ENCODE assay signal across 33 mouse cellular contexts in the genomic region with DNA sequence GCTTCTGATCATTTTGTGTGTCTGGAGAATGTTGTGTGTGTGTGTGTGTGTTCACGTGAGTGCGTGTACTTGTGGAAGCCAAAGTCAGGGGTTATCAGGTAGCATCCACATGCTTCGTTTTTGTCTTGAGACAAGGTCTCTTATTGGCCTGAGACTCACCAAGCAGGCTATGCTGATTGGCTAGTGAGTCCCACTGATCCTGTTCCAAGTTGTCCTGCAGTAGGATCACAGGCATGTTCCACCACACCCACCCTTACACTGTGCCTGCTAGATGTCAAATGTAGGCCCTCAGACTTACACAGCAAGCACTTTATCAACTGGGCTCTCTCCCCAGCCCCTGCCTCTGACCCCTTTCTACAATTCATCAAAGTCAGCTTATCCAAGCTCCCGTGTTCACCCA. TPM values are rescaled to one million over a fixed set of nuclear protein-coding genes. Genes with fewer than 3 reads are reported as not detected.
A peak's percentile ranks its signal among the peaks of the same experiment; 100 is the strongest.
DNase-seq lines count a peak whose midpoint lies in the region; ATAC-seq lines count a peak whose summit lies in the region.
"Had no signal": no experiment of that assay in that cellular context is flagged by ENCODE, and none has a peak within 500 bp of the region (broad histone marks: within the 10 kb centered on the region; RNA-seq: fewer than 3 reads in every experiment).

No protein-coding gene starts in this region.

- 0 out of 2 replicates have a peak overlapping the region, but pooled peaks have one; percentile 20 for H3K27ac ChIP-seq in forebrain, embryonic 16.5 days (ENCODE audit: low read length)
- no peak overlapping the region for H3K27ac ChIP-seq in forebrain, embryonic 15.5 days (replicated peaks)
- H3K27ac ChIP-seq in liver, embryonic 13.5 days: peak overlapping the region; percentile 86
- H3K27ac ChIP-seq: embryonic facial prominence, embryonic 10.5 days; forebrain, embryonic 12.5 days; heart, embryonic 13.5 days; hindbrain, embryonic 12.5 days; limb, embryonic 13.5 days; midbrain, embryonic 10.5 days; neural tube, embryonic 13.5 days had no signal

- H3K4me3 ChIP-seq in forebrain, embryonic 16.5 days (replicated peaks; ENCODE audit: low read length): no peak overlapping the region
- H3K4me3 ChIP-seq in forebrain, embryonic 15.5 days: no peak overlapping the region
- no peak overlapping the region for H3K4me3 ChIP-seq in liver, embryonic 13.5 days (replicated peaks)
- H3K4me3 ChIP-seq: embryonic facial prominence, embryonic 10.5 days; forebrain, embryonic 12.5 days; heart, embryonic 13.5 days; hindbrain, embryonic 12.5 days; layer of hippocampus, adult 2 months; limb, embryonic 13.5 days; midbrain, embryonic 10.5 days; myocyte; neural tube, embryonic 13.5 days had no signal

- no peaks in the 10 kb centered on the region for H3K36me3 ChIP-seq in forebrain, embryonic 16.5 days (ENCODE audit: control insufficient read depth, insufficient read depth)
- no peaks in the 10 kb centered on the region for H3K36me3 ChIP-seq in forebrain, embryonic 15.5 days
- peaks cover 54% of the 10 kb centered on the region for H3K36me3 ChIP-seq in liver, embryonic 13.5 days
- H3K36me3 ChIP-seq: embryonic facial prominence, embryonic 10.5 days; forebrain, embryonic 12.5 days; heart, embryonic 13.5 days; hindbrain, embryonic 12.5 days; limb, embryonic 13.5 days; midbrain, embryonic 10.5 days; neural tube, embryonic 13.5 days had no signal

- no peak overlapping the region for H3K4me2 ChIP-seq in forebrain, embryonic 16.5 days (ENCODE audit: low read length)
- no peak overlapping the region for H3K4me2 ChIP-seq in forebrain, embryonic 15.5 days (replicated peaks)
- H3K4me2 ChIP-seq in liver, embryonic 13.5 days: peak overlapping the region; percentile 56
- H3K4me2 ChIP-seq: forebrain, embryonic 12.5 days; heart, embryonic 13.5 days; hindbrain, embryonic 12.5 days; limb, embryonic 13.5 days; lung, embryonic 14.5 days; neural tube, embryonic 13.5 days had no signal

- no peak for ATAC-seq in forebrain, embryonic 16.5 days
- ATAC-seq in forebrain, embryonic 15.5 days (replicated peaks): no peak
- peak; percentile 79 for ATAC-seq in liver, embryonic 13.5 days (ENCODE audit: low read depth)
- peak; percentile 51 for ATAC-seq in megakaryocyte-erythroid progenitor cell, adult 5-6 weeks (replicated peaks; ENCODE audit: low FRiP score, low TSS enrichment, poor library complexity, severe bottlenecking)
- ATAC-seq in granulocyte monocyte progenitor cell, adult 5-6 weeks (replicated peaks; ENCODE audit: poor library complexity, severe bottlenecking): no peak
- ATAC-seq: CD4-positive, CD25-positive, alpha-beta regulatory T cell, adult 4 months; intestine, postnatal 0 days; midbrain, embryonic 16.5 days had no signal

- no peaks in the 10 kb centered on the region for H3K27me3 ChIP-seq in forebrain, embryonic 16.5 days (replicated peaks; ENCODE audit: control insufficient read depth, insufficient read depth, low read length)
- no peaks in the 10 kb centered on the region for H3K27me3 ChIP-seq in forebrain, embryonic 15.5 days
- no peaks in the 10 kb centered on the region for H3K27me3 ChIP-seq in liver, embryonic 13.5 days
- H3K27me3 ChIP-seq: hindbrain, embryonic 12.5 days; limb, embryonic 13.5 days had no signal

- DNase-seq in c-Kit-positive CD71-positive TER-119-positive erythroid progenitor cells, embryonic 14.5 days (ENCODE audit: low spot score): peak; percentile 50
- peak; percentile 37 for DNase-seq in liver, embryonic 13.5 days
- DNase-seq in layer of hippocampus, postnatal 25 days (ENCODE audit: extremely low spot score in 1 of 2, low spot score in 1 of 2): no peak
- DNase-seq: adrenal gland, adult 2 months; cerebellum, adult 8-10 months; kidney, postnatal 25 days; lung, embryonic 14.5 days; lung, postnatal 36 days; retina, postnatal 1 day; right cerebral cortex, postnatal 25 days; thymus, postnatal 25 days had no signal

- 89% methylated on average over 4 of the region's 4 CpGs for WGBS in forebrain, embryonic 16.5 days
- 89% methylated on average over 4 of the region's 4 CpGs for WGBS in forebrain, embryonic 15.5 days
- WGBS in liver, embryonic 13.5 days (ENCODE audit: insufficient replicate concordance): 25% methylated on average over 4 of the region's 4 CpGs

- peaks cover 27% of the 10 kb centered on the region for H3K4me1 ChIP-seq in forebrain, embryonic 16.5 days (replicated peaks; ENCODE audit: control insufficient read depth, insufficient read depth, low read length)
- peaks cover 42% of the 10 kb centered on the region for H3K4me1 ChIP-seq in forebrain, embryonic 15.5 days
- H3K4me1 ChIP-seq in liver, embryonic 13.5 days (replicated peaks): peaks cover 45% of the 10 kb centered on the region
- H3K4me1 ChIP-seq: embryonic facial prominence, embryonic 10.5 days had no signal

- no peak overlapping the region for H3K9ac ChIP-seq in forebrain, embryonic 16.5 days (replicated peaks; ENCODE audit: low read depth, low read length)
- H3K9ac ChIP-seq in forebrain, embryonic 15.5 days (replicated peaks): no peak overlapping the region
- peak overlapping the region; percentile 59; the same call in 1 of the 2 replicates for H3K9ac ChIP-seq in liver, embryonic 13.5 days
- H3K9ac ChIP-seq: forebrain, embryonic 12.5 days; heart, embryonic 13.5 days; hindbrain, embryonic 12.5 days; limb, embryonic 13.5 days; lung, embryonic 14.5 days; neural tube, embryonic 13.5 days had no signal

- no peaks in the 10 kb centered on the region for H3K9me3 ChIP-seq in forebrain, embryonic 16.5 days (ENCODE audit: control insufficient read depth, low read length)
- no peaks in the 10 kb centered on the region for H3K9me3 ChIP-seq in forebrain, embryonic 15.5 days
- H3K9me3 ChIP-seq in liver, embryonic 13.5 days (replicated peaks): no peaks in the 10 kb centered on the region
- H3K9me3 ChIP-seq: embryonic facial prominence, embryonic 10.5 days; forebrain, embryonic 12.5 days; heart, embryonic 13.5 days; hindbrain, embryonic 12.5 days; limb, embryonic 13.5 days; midbrain, embryonic 10.5 days; neural tube, embryonic 13.5 days had no signal

RNA-seq across cellular contexts. Expression of a gene that starts 59.2 kb away (rescaled TPM):
- polyA plus RNA-seq in forebrain, embryonic 16.5 days (2015; fragmentation: Nextera tagmentation; extraction: Ambion mirVana): 2.0 and 2.1 TPM in 2 replicates
- 2.6 and 3.1 TPM in 2 replicates for polyA plus RNA-seq in forebrain, embryonic 15.5 days (2015; fragmentation: Nextera tagmentation; extraction: Ambion mirVana)
- polyA plus RNA-seq in liver, embryonic 13.5 days (2015; fragmentation: Nextera tagmentation; extraction: Ambion mirVana): not detected in 2 replicates
- total RNA-seq in megakaryocyte-erythroid progenitor cell, adult 5-6 weeks (2014; fragmentation: Nextera tagmentation): not detected in 2 replicates
- not detected in 2 replicates for total RNA-seq in megakaryocyte-erythroid progenitor cell, adult 5-6 weeks (2017)
- total RNA-seq in layer of hippocampus, postnatal 25 days (2021): 1 to 10 TPM; 2.2 to 3.2 TPM
- not detected in 2 replicates for total RNA-seq in granulocyte monocyte progenitor cell, adult 5-6 weeks (2014; fragmentation: Nextera tagmentation)
- total RNA-seq in granulocyte monocyte progenitor cell, adult 5-6 weeks (2017): not detected in 2 replicates
- total RNA-seq: adrenal gland, postnatal 4 days; gastrocnemius, adult 8-10 months; heart, postnatal 25 days had no signal
- polyA plus RNA-seq: adrenal gland, adult 2 months; CD4-positive, CD25-positive, alpha-beta regulatory T cell, adult 4 months; heart, embryonic 13.5 days; kidney, embryonic 14.5 days; myocyte; spleen, adult 2 months; stomach, embryonic 14.5 days had no signal

Comparison
In these comparisons a context has a peak if more than half of its experiments do, and no peak if none do; other contexts are left out.
1. ATAC-seq: peak in liver, embryonic 13.5 days (single experiment) and megakaryocyte-erythroid progenitor cell, adult 5-6 weeks (single experiment); none in forebrain, embryonic 16.5 days (single experiment), forebrain, embryonic 15.5 days (single experiment) and granulocyte monocyte progenitor cell, adult 5-6 weeks (single experiment).
2. DNase-seq: peak in c-Kit-positive CD71-positive TER-119-positive erythroid progenitor cells, embryonic 14.5 days (single experiment) and liver, embryonic 13.5 days (single experiment); none in layer of hippocampus, postnatal 25 days (0 of 2).